Mouse (Mus musculus): ENCODE measurements around the gene Mb. TPM values are rescaled to one million over a fixed set of nuclear protein-coding genes. Genes with fewer than 3 reads are reported as not detected.

Gene Mb
- total and polyA plus RNA-seq, 3 experiments, result not detected

- no peaks in the 10 kb centered on the region for H3K27me3 ChIP-seq (ENCODE audit: control insufficient read depth in 1 of 2, insufficient read depth in 2 of 2, low read length in 2 of 2)
- H3K79me2 ChIP-seq (ENCODE audit: control insufficient read depth, insufficient read depth, low read length, poor library complexity), result no peaks in the 10 kb centered on the region
- peaks cover 0 to 6% of the 10 kb centered on the region in 2 experiments; a peak in 2 of 4 replicates for H3K36me3 ChIP-seq (ENCODE audit: control insufficient read depth in 1 of 2, insufficient read depth in 2 of 2, low read length in 2 of 2)
- H3K9me3 ChIP-seq (replicated peaks; ENCODE audit: insufficient read depth, low read length), result no peaks in the 10 kb centered on the region
- TF ChIP-seq GATA1 (IDR thresholded peaks at IDR 0.05; ENCODE audit: low read depth, low read length) (no peak), MAFK (IDR thresholded peaks at IDR 0.05; ENCODE audit: borderline replicate concordance, low read depth, low read length) (no peak), RCOR1 (IDR thresholded peaks at IDR 0.05; ENCODE audit: low read depth, low read length) (no peak), TAL1 (IDR thresholded peaks at IDR 0.05; ENCODE audit: low read length) (peak; percentile 28; the same call in 1 of the 2 replicates), KAT2A (conservative IDR thresholded peaks at IDR 0.05; ENCODE audit: low read depth, low read length) (no peak), ZC3H11A (IDR thresholded peaks at IDR 0.05; ENCODE audit: low read depth, low read length) (no peak), POLR2AphosphoS2 (IDR thresholded peaks at IDR 0.05; ENCODE audit: low read length) (no peak), ZNF384 (IDR thresholded peaks at IDR 0.05; ENCODE audit: low read depth, low read length) (no peak), RAD21 (IDR thresholded peaks at IDR 0.05; ENCODE audit: low read depth, low read length) (no peak), JUND (IDR thresholded peaks at IDR 0.05; ENCODE audit: low read depth, low read length) (no peak), USF2 (IDR thresholded peaks at IDR 0.05; ENCODE audit: borderline replicate concordance in 1 of 2, insufficient read depth in 1 of 2, low read depth in 1 of 2, low read length in 2 of 2) (no peak), EP300 (IDR thresholded peaks at IDR 0.05; ENCODE audit: low read depth in 1 of 2, low read length in 2 of 2) (peak in 1 of 2 experiments; percentile 54; a peak in 2 of 4 replicates), CHD2 (IDR thresholded peaks at IDR 0.05; ENCODE audit: low read length) (no peak), USF1 (IDR thresholded peaks at IDR 0.05; ENCODE audit: low read depth, low read length) (no peak), NRF1 (IDR thresholded peaks at IDR 0.05; ENCODE audit: insufficient read depth, low read depth, low read length, poor library complexity, severe bottlenecking) (no peak), TCF12 (IDR thresholded peaks at IDR 0.05; ENCODE audit: low read depth, low read length) (peak; percentile 50; the same call in 1 of the 2 replicates), GABPA (IDR thresholded peaks at IDR 0.05; ENCODE audit: low read depth, low read length) (no peak)
- H3K4me3 ChIP-seq (ENCODE audit: control insufficient read depth in 1 of 2, insufficient read depth in 1 of 2, low read depth in 2 of 2, low read length in 2 of 2), result no peak overlapping the region
- no peak overlapping the region for H3K27ac ChIP-seq (ENCODE audit: control insufficient read depth, low read depth, low read length)
- DNase-seq (ENCODE audit: low read depth, low spot score), result peak; percentile 28
- H3K4me1 ChIP-seq (ENCODE audit: control insufficient read depth in 1 of 2, insufficient read depth in 2 of 2, low read length in 2 of 2), result peaks cover 1 to 17% of the 10 kb centered on the region in 2 experiments; a peak in 3 of 4 replicates
- no peak overlapping the region for H3K9ac ChIP-seq (ENCODE audit: control insufficient read depth, low read depth, low read length, poor library complexity, severe bottlenecking)
Observed at GRCm38 (mm10) chr15:77053021-77053420, 2.6 kb upstream of the Mb start.

- H3K9me3 ChIP-seq (replicated peaks; ENCODE audit: insufficient read depth, low read length), result no peaks in the 10 kb centered on the region
- no peak overlapping the region for H3K4me3 ChIP-seq (ENCODE audit: control insufficient read depth in 1 of 2, insufficient read depth in 1 of 2, low read depth in 2 of 2, low read length in 2 of 2)
- no peak overlapping the region for H3K9ac ChIP-seq (ENCODE audit: control insufficient read depth, low read depth, low read length, poor library complexity, severe bottlenecking)
- peaks cover 0 to 15% of the 10 kb centered on the region in 2 experiments; a peak in 2 of 4 replicates for H3K4me1 ChIP-seq (ENCODE audit: control insufficient read depth in 1 of 2, insufficient read depth in 2 of 2, low read length in 2 of 2)
- TF ChIP-seq TCF12 (IDR thresholded peaks at IDR 0.05; ENCODE audit: low read depth, low read length) (no peak), GABPA (IDR thresholded peaks at IDR 0.05; ENCODE audit: low read depth, low read length) (no peak), MAZ (IDR thresholded peaks at IDR 0.05; ENCODE audit: low read depth, low read length) (no peak), ZNF384 (IDR thresholded peaks at IDR 0.05; ENCODE audit: low read depth, low read length) (no peak), E2F4 (IDR thresholded peaks at IDR 0.05; ENCODE audit: borderline replicate concordance, low read depth, low read length) (no peak), RCOR1 (IDR thresholded peaks at IDR 0.05; ENCODE audit: low read depth, low read length) (no peak), TAL1 (IDR thresholded peaks at IDR 0.05; ENCODE audit: low read length) (no peak), MYB (IDR thresholded peaks at IDR 0.05; ENCODE audit: low read depth, low read length) (no peak), MXI1 (IDR thresholded peaks at IDR 0.05; ENCODE audit: low read depth, low read length) (no peak), JUND (IDR thresholded peaks at IDR 0.05; ENCODE audit: low read depth, low read length) (no peak), USF2 (IDR thresholded peaks at IDR 0.05; ENCODE audit: borderline replicate concordance in 1 of 2, insufficient read depth in 1 of 2, low read depth in 1 of 2, low read length in 2 of 2) (no peak), BHLHE40 (IDR thresholded peaks at IDR 0.05; ENCODE audit: borderline replicate concordance, low read depth, low read length) (no peak), GATA1 (IDR thresholded peaks at IDR 0.05; ENCODE audit: low read depth, low read length) (no peak), ZMIZ1 (IDR thresholded peaks at IDR 0.05; ENCODE audit: low read depth, low read length) (no peak), CHD2 (IDR thresholded peaks at IDR 0.05; ENCODE audit: low read length) (no peak)
- H3K36me3 ChIP-seq (ENCODE audit: control insufficient read depth in 1 of 2, insufficient read depth in 2 of 2, low read length in 2 of 2), result peaks cover 0 to 2% of the 10 kb centered on the region in 2 experiments; a peak in 1 of 4 replicates
- no peak for DNase-seq (ENCODE audit: low read depth, low spot score)
- no peaks in the 10 kb centered on the region for H3K79me2 ChIP-seq (ENCODE audit: control insufficient read depth, insufficient read depth, low read length, poor library complexity)
- H3K27me3 ChIP-seq (ENCODE audit: control insufficient read depth in 1 of 2, insufficient read depth in 2 of 2, low read length in 2 of 2), result no peaks in the 10 kb centered on the region
- H3K27ac ChIP-seq (ENCODE audit: control insufficient read depth, low read depth, low read length), result no peak overlapping the region
Observed at GRCm38 (mm10) chr15:77052176-77052575, 1.7 kb upstream of the Mb start.
